Mouse (Mus musculus): Measurements from ENCODE around the gene Arhgdib. TPM values are rescaled to one million over a fixed set of nuclear protein-coding genes. Genes with fewer than 3 reads are reported as not detected.
A peak's percentile ranks its signal among the peaks of the same experiment; 100 is the strongest.
"Not testable (repeated sequence)": the region's sequence is repeated elsewhere in the genome, so short reads cannot be mapped to it uniquely, and the experiment has no call there.

Arhgdib gene
- polyA plus RNA-seq, 1 experiment from 2014 or later: 86.1 TPM

- no peak for ATAC-seq (ENCODE audit: insufficient number of reproducible peaks, insufficient read depth, low FRiP score, low read depth)
- no peak overlapping the region for H3K27ac ChIP-seq (replicated peaks in 1 of 2; ENCODE audit: control insufficient read depth in 1 of 2, insufficient read depth in 1 of 2, low read depth in 2 of 2, low read length in 2 of 2)
- no peaks in the 10 kb centered on the region for H3K9me3 ChIP-seq (ENCODE audit: control insufficient read depth, low read length)
- 73% methylated on average over 6 of the region's 6 CpGs for WGBS
- no peak overlapping the region for H3K4me2 ChIP-seq (ENCODE audit: low read length)
- peaks cover 6 to 8% of the 10 kb centered on the region in 2 experiments for H3K4me1 ChIP-seq (ENCODE audit: control insufficient read depth in 2 of 2, insufficient read depth in 2 of 2, low read length in 2 of 2)
- H3K27me3 ChIP-seq (ENCODE audit: control insufficient read depth, insufficient read depth, low read length): no peaks in the 10 kb centered on the region
- no peak overlapping the region for H3K9ac ChIP-seq (ENCODE audit: low read length)
- H3K36me3 ChIP-seq (ENCODE audit: control insufficient read depth, insufficient read depth, low read length): no peaks in the 10 kb centered on the region
- H3K4me3 ChIP-seq (ENCODE audit: control insufficient read depth in 1 of 2, insufficient read depth in 1 of 2, low read depth in 1 of 2, low read length in 2 of 2): no peak overlapping the region
Observed at GRCm38 (mm10) chr6:136982581-136982980, 40.9 kb upstream of the Arhgdib start.

DNA sequence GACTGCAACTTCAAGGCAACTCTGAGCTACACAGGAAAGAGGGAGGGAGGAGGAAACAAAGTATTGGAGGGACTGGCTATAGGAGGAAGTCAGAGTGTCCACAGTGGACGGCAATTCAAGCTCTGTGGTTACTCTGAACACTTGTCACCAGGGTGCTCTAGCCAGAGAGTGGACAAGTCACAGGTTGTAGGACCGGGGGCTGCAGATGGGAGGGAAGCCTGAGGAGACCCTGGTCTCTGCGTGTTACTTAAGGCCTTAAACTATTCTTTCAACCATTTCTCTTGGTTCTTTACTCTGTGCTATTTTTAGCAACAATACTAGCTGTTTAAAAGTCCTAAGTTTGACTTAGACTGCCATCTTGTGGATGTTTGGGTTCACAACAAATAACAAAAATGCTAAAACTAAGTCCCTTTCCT, 38.6 kb upstream of the Arhgdib start:
- Histone ChIP-seq H3K27me3 (ENCODE audit: control insufficient read depth, insufficient read depth, low read length) (no peaks in the 10 kb centered on the region), H3K9me3 (ENCODE audit: control insufficient read depth, low read length) (no peaks in the 10 kb centered on the region), H3K4me2 (ENCODE audit: low read length) (peak overlapping the region; percentile 27; the same call in 1 of the 2 replicates), H3K36me3 (ENCODE audit: control insufficient read depth, insufficient read depth, low read length) (no peaks in the 10 kb centered on the region), H3K4me3 (ENCODE audit: control insufficient read depth in 1 of 2, insufficient read depth in 1 of 2, low read depth in 1 of 2, low read length in 2 of 2) (no peak overlapping the region), H3K27ac (replicated peaks in 1 of 2; ENCODE audit: control insufficient read depth in 1 of 2, insufficient read depth in 1 of 2, low read depth in 2 of 2, low read length in 2 of 2) (peak overlapping the region; percentile 53 to 68; a peak in 3 of 4 replicates), H3K9ac (ENCODE audit: low read length) (peak overlapping the region; percentile 54; the same call in 1 of the 2 replicates), H3K4me1 (ENCODE audit: control insufficient read depth in 2 of 2, insufficient read depth in 2 of 2, low read length in 2 of 2) (peaks cover 6 to 8% of the 10 kb centered on the region in 2 experiments)
- WGBS: 22% methylated on average over 3 of the region's 3 CpGs
- no peak for ATAC-seq (ENCODE audit: insufficient number of reproducible peaks, insufficient read depth, low FRiP score, low read depth)

DNA sequence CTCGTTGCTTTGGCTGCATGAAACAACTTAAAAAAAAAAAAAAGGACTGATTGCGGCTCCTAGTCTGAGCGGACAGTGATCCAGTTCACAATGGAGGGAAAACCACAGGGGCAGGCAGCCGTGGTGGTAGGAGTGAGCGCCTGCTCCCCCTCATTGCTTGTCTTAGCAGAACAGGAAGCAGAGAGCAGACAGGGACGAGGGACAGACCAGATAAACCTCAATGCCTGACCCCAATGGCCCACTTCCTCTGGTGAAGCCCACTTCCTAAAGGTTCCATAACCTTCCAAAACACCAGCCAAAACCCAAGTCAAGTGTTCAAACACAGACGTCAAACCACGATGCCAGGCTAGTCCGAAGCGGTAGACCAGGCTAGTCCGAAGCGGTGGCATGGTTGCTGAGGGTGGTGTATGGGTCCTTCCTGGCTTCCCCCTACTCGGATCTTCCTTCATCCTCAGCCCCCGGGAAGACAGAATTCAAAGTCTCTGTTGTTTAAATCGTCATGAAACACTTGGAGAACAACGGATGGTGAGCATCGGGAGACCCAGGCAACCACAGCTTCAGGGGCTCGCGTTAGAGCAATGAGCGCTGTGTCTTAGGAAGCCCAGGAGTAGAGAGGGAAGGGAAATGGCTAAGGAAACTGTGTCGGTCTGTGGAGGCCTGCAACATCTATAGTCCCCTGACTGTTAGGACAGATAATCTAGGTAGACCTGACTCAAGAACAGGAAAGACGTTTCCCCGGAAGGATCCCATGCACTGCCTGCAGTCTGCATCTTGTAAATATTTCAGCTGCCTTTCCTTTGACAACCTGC, 37.8 kb upstream of the Arhgdib start:
- no peak for ATAC-seq (ENCODE audit: insufficient number of reproducible peaks, insufficient read depth, low FRiP score, low read depth)
- H3K36me3 ChIP-seq (ENCODE audit: control insufficient read depth, insufficient read depth, low read length): no peaks in the 10 kb centered on the region
- no peak overlapping the region for H3K4me2 ChIP-seq (ENCODE audit: low read length)
- H3K9me3 ChIP-seq (ENCODE audit: control insufficient read depth, low read length): no peaks in the 10 kb centered on the region
- H3K27me3 ChIP-seq (ENCODE audit: control insufficient read depth, insufficient read depth, low read length): no peaks in the 10 kb centered on the region
- H3K27ac ChIP-seq (replicated peaks in 1 of 2; ENCODE audit: control insufficient read depth in 1 of 2, insufficient read depth in 1 of 2, low read depth in 2 of 2, low read length in 2 of 2): peak overlapping the region in 1 of 2 experiments; percentile 68; a peak in 1 of 4 replicates
- no peak overlapping the region for H3K4me3 ChIP-seq (ENCODE audit: control insufficient read depth in 1 of 2, insufficient read depth in 1 of 2, low read depth in 1 of 2, low read length in 2 of 2)
- WGBS: 70% methylated on average over 23 of the region's 23 CpGs
- H3K4me1 ChIP-seq (ENCODE audit: control insufficient read depth in 2 of 2, insufficient read depth in 2 of 2, low read length in 2 of 2): peaks cover 6 to 8% of the 10 kb centered on the region in 2 experiments
- no peak overlapping the region for H3K9ac ChIP-seq (ENCODE audit: low read length)

DNA sequence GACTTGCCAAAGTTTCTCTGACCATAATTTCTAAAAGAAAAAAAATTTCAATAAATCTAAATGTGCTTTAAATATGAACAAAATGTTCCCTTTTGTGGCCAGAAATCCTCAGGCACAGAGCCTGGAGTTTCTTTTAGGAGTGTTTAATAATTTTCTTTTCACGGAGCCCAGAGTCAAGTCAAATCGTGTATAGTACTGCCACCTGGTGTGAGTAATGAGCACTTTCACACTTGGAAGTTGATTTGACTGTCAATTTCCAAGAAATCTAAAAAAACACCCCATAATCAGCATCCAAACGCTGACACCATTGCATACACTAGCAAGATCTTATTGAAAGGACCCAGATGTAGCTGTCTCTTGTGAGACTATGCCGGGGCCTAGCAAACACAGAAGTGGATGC, 27.2 kb upstream of the Arhgdib start:
- H3K9ac ChIP-seq (ENCODE audit: low read length); H3K36me3 ChIP-seq (ENCODE audit: control insufficient read depth, insufficient read depth, low read length); ATAC-seq (ENCODE audit: insufficient number of reproducible peaks, insufficient read depth, low FRiP score, low read depth); H3K27ac ChIP-seq (replicated peaks in 1 of 2; ENCODE audit: control insufficient read depth in 1 of 2, insufficient read depth in 1 of 2, low read depth in 2 of 2, low read length in 2 of 2); H3K4me2 ChIP-seq (ENCODE audit: low read length); H3K27me3 ChIP-seq (ENCODE audit: control insufficient read depth, insufficient read depth, low read length); H3K4me1 ChIP-seq (ENCODE audit: control insufficient read depth in 2 of 2, insufficient read depth in 2 of 2, low read length in 2 of 2); H3K9me3 ChIP-seq (ENCODE audit: control insufficient read depth, low read length); H3K4me3 ChIP-seq (ENCODE audit: control insufficient read depth in 1 of 2, insufficient read depth in 1 of 2, low read depth in 1 of 2, low read length in 2 of 2): not testable (repeated sequence)
- whole genome bisulfite sequencing: 31% methylated on average over 4 of the region's 4 CpGs

DNA sequence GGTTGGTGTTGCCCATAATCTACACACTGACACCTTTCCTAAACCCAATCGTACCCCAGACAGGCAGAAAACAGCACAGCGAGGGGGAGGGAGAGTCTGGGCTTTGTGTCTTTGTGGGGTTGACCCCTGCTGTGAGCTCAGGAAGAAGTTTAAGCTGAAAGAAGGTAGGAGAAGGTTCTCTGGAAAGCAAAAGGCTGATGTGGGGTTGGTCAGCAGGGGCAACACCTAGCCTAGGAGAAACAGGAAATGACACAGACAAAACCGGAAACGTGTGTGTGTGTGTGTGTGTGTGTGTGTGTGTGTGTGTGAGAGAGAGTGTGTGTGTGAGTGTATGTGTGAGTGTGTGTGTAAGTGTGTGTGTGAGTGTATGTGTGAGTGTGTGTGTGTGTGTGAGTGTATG, 25.8 kb upstream of the Arhgdib start:
- Histone ChIP-seq H3K27me3 (ENCODE audit: control insufficient read depth, insufficient read depth, low read length) (no peaks in the 10 kb centered on the region), H3K4me3 (ENCODE audit: control insufficient read depth in 1 of 2, insufficient read depth in 1 of 2, low read depth in 1 of 2, low read length in 2 of 2) (no peak overlapping the region), H3K4me1 (ENCODE audit: control insufficient read depth in 2 of 2, insufficient read depth in 2 of 2, low read length in 2 of 2) (peaks cover 3% of the 10 kb centered on the region in 2 experiments; a peak in 2 of 4 replicates), H3K27ac (replicated peaks in 1 of 2; ENCODE audit: control insufficient read depth in 1 of 2, insufficient read depth in 1 of 2, low read depth in 2 of 2, low read length in 2 of 2) (no peak overlapping the region), H3K9ac (ENCODE audit: low read length) (no peak overlapping the region), H3K9me3 (ENCODE audit: control insufficient read depth, low read length) (no peaks in the 10 kb centered on the region), H3K4me2 (ENCODE audit: low read length) (no peak overlapping the region), H3K36me3 (ENCODE audit: control insufficient read depth, insufficient read depth, low read length) (no peaks in the 10 kb centered on the region)
- WGBS: 68% methylated on average over 4 of the region's 4 CpGs
- ATAC-seq (ENCODE audit: insufficient number of reproducible peaks, insufficient read depth, low FRiP score, low read depth): no peak

DNA sequence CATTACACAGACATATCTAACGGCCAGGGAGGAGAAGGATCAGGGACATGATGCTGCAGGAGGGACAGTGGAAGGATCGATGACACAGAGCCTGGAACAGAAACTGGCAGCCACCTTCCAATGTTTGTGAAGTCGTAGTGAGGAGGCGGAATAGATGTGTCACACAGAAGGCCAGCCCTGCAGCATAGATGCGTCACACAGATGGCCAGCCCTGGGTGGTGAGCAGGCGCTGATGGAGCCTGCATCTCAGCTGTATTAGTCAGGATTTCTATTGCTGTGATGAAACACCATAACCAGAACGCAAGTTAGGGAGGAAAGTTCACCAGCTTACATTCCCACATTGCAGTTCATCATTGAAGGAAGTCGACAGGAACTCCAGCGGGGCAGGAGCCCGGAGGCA, 24.2 kb upstream of the Arhgdib start:
- no peaks in the 10 kb centered on the region for H3K27me3 ChIP-seq (ENCODE audit: control insufficient read depth, insufficient read depth, low read length)
- no peaks in the 10 kb centered on the region for H3K9me3 ChIP-seq (ENCODE audit: control insufficient read depth, low read length)
- H3K4me1 ChIP-seq (ENCODE audit: control insufficient read depth in 2 of 2, insufficient read depth in 2 of 2, low read length in 2 of 2): peaks cover 3% of the 10 kb centered on the region in 2 experiments; a peak in 2 of 4 replicates
- H3K4me2 ChIP-seq (ENCODE audit: low read length): no peak overlapping the region
- ATAC-seq (ENCODE audit: insufficient number of reproducible peaks, insufficient read depth, low FRiP score, low read depth): no peak
- H3K9ac ChIP-seq (ENCODE audit: low read length): no peak overlapping the region
- WGBS: 73% methylated on average over 10 of the region's 10 CpGs
- no peaks in the 10 kb centered on the region for H3K36me3 ChIP-seq (ENCODE audit: control insufficient read depth, insufficient read depth, low read length)
- H3K4me3 ChIP-seq (ENCODE audit: control insufficient read depth in 1 of 2, insufficient read depth in 1 of 2, low read depth in 1 of 2, low read length in 2 of 2): no peak overlapping the region
- no peak overlapping the region for H3K27ac ChIP-seq (replicated peaks in 1 of 2; ENCODE audit: control insufficient read depth in 1 of 2, insufficient read depth in 1 of 2, low read depth in 2 of 2, low read length in 2 of 2)

- no peak for ATAC-seq (ENCODE audit: insufficient number of reproducible peaks, insufficient read depth, low FRiP score, low read depth)
- no peaks in the 10 kb centered on the region for H3K36me3 ChIP-seq (ENCODE audit: control insufficient read depth, insufficient read depth, low read length)
Observed at GRCm38 (mm10) chr6:136964609-136965510, 23.2 kb upstream of the Arhgdib start.

More at GRCm38 (mm10) chr6:136964609-136965510, 23.2 kb upstream of the Arhgdib start:
- H3K27me3 ChIP-seq (ENCODE audit: control insufficient read depth, insufficient read depth, low read length): no peaks in the 10 kb centered on the region
- no peak overlapping the region for H3K9ac ChIP-seq (ENCODE audit: low read length)
- H3K4me2 ChIP-seq (ENCODE audit: low read length): no peak overlapping the region
- H3K27ac ChIP-seq (replicated peaks in 1 of 2; ENCODE audit: control insufficient read depth in 1 of 2, insufficient read depth in 1 of 2, low read depth in 2 of 2, low read length in 2 of 2): no peak overlapping the region
- no peak overlapping the region for H3K4me3 ChIP-seq (ENCODE audit: control insufficient read depth in 1 of 2, insufficient read depth in 1 of 2, low read depth in 1 of 2, low read length in 2 of 2)
- H3K4me1 ChIP-seq (ENCODE audit: control insufficient read depth in 2 of 2, insufficient read depth in 2 of 2, low read length in 2 of 2): peaks cover 3% of the 10 kb centered on the region in 2 experiments; a peak in 2 of 4 replicates
- 66% methylated on average over 13 of the region's 13 CpGs for WGBS
- no peaks in the 10 kb centered on the region for H3K9me3 ChIP-seq (ENCODE audit: control insufficient read depth, low read length)
